Mouse (Mus musculus) intestine, embryonic 16.5 days (tissue): ENCODE data around the gene Tubb4b. TPM values are rescaled to one million over a fixed set of nuclear protein-coding genes. Genes with fewer than 3 reads are reported as not detected.
A peak's percentile ranks its signal among the peaks of the same experiment; 100 is the strongest.

Experiments
- ATAC-seq: fragments of 200-750 bp; cut with Nextera tagmentation; 2 replicates; pipeline ENCODE4 v1.8.0; 2017; ENCODE audit warnings: moderate TSS enrichment, moderate library complexity
- H3K27ac ChIP-seq: fragments of 300-500 bp; sonication (generic); 2 replicates; pipeline ENCODE4 v1.5.1; 2014; ENCODE audit warnings: mild to moderate bottlenecking, low read length
- H3K27me3 ChIP-seq: fragments of 300-500 bp; sonication (generic); replicated peaks from 2 replicates; pipeline ENCODE4 v1.6.1; 2014; ENCODE audit warnings: low read length, control low read depth, mixed read lengths; ENCODE audit not compliant: control insufficient read depth, insufficient read depth
- H3K36me3 ChIP-seq: fragments of 300-500 bp; sonication (generic); 2 replicates; pipeline ENCODE4 v1.6.1; 2014; ENCODE audit warnings: low read length, control low read depth; ENCODE audit not compliant: control insufficient read depth, insufficient read depth
- H3K4me1 ChIP-seq: fragments of 300-500 bp; sonication (generic); 2 replicates; pipeline ENCODE4 v1.6.1; 2014; ENCODE audit warnings: low read length, control low read depth, mixed read lengths; ENCODE audit not compliant: control insufficient read depth, insufficient read depth
- H3K4me2 ChIP-seq: fragments of 300-500 bp; sonication (generic); 2 replicates; pipeline ENCODE4 v1.6.1; 2014; ENCODE audit warnings: low read depth, low read length, control low read depth
- H3K4me3 ChIP-seq: fragments of 300-500 bp; sonication (generic); 2 replicates; pipeline ENCODE4 v1.5.1; 2014; ENCODE audit warnings: mild to moderate bottlenecking, low read length
- H3K9ac ChIP-seq: fragments of 300-500 bp; sonication (generic); 2 replicates; pipeline ENCODE4 v1.6.1; 2014; ENCODE audit warnings: low read depth, low read length
- H3K9me3 ChIP-seq: fragments of 300-500 bp; sonication (generic); 2 replicates; pipeline ENCODE4 v1.6.1; 2016; ENCODE audit warnings: low read length, control low read depth; ENCODE audit not compliant: control insufficient read depth
- WGBS: fragments of 180-500 bp; shearing (Covaris S2); extraction: QIAGEN DNeasy Blood & Tissue Kit; methylation state at CpG from one replicate; pipeline ENCODE4 v1.1.7; 2014; 5-methylcytosine and 5-hydroxymethylcytosine counted together
- polyA plus RNA-seq: library from polyadenylated mRNA; unstranded; fragments of >200 nt; fragmentation: Nextera tagmentation; extraction: Ambion mirVana; gene quantifications from 2 replicates; pipeline ENCODE4 v1.2.1, GENCODE M21; 2015

The Tubb4b gene
- polyA plus RNA-seq, 1 experiment from 2014 or later: 699 TPM

DNA sequence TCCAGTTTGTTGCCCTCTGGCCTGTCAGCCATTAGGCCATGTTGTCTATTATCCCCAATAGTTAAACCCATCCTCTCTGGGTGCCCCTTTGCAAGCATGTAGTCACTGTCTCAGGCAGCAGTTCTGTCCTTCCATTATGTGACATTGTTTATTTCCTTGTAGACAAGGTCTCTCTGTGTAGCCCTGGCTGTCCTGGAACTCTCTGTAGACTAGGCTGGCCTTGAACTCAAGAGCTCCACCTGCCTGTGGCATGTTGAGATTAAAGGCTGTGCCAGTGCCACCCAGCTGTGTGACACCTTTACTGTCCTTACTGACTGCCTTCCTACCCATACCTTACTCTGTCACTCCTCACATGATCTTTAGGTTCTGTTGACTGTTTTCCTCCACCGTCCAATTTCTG, 27.8 kb upstream of the Tubb4b start:
- ATAC-seq: no peak
- H3K27me3 ChIP-seq: no peaks in the 10 kb centered on the region
- H3K36me3 ChIP-seq: peaks cover 8% of the 10 kb centered on the region; the same call in 1 of the 2 replicates
- WGBS: 82% methylated on average over 1 of the region's 1 CpGs
- no peak overlapping the region for H3K4me3 ChIP-seq
- no peak overlapping the region for H3K9ac ChIP-seq
- no peaks in the 10 kb centered on the region for H3K9me3 ChIP-seq
- peaks cover 14% of the 10 kb centered on the region for H3K4me1 ChIP-seq
- H3K4me2 ChIP-seq: no peak overlapping the region
- no peak overlapping the region for H3K27ac ChIP-seq

DNA sequence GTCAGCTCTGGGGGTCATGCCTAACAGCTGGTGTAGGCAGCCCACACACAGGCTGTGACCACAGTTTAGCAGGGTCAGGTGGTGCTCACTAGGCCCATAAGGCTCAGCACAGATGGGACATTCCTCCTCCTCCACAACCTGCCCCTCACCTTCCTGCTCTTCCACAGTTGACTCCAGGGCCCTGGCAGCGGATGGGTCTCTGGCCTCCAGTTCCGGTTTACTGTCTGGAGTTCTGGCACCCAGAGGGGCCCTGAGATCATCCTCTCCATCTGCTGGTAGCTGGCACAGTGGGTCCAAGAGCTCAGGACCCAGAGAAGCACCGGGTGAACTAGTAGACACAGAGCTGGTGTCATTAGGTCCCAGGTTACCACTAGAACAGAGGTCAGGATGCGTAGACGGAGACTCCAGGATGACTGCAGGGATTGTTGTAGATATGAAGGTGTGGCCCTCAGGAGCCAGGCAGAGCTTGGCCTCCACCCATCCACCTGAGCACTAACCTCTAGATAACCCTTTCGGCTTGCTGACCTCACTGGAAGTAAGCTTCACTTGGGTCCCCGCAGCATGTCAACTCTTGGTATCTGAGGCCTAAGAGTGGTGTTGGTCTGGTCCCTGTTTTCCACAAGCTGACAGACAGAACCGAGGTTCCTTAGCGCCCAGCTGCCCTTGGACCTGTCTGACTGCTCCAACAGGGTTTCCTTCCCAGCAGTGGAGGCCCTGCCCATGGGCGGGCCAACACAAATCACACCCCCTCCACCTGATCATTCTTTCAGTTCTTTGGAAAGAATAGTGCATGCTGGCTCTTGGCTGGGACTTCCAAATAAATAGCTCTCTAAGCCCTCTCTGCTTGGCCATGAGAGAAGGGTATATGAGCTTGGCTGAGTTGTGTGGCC, 21.9 kb upstream of the Tubb4b start, which contains the start of gene AL732309.1:
TSS of gene AL732309.1 (minus strand) at position 681 of the 890 bp plus-strand sequence.
- no peaks in the 10 kb centered on the region for H3K9me3 ChIP-seq
- WGBS: 76% methylated on average over 10 of the region's 10 CpGs
- peak within 1 kb of the TSS; percentile 19 for H3K4me3 ChIP-seq
- peak; percentile 73 for ATAC-seq
- H3K36me3 ChIP-seq: peaks cover 12% of the 10 kb centered on the region; the same call in 1 of the 2 replicates
- peak within 1 kb of the TSS; percentile 63 for H3K27ac ChIP-seq
- H3K4me2 ChIP-seq: peak within 1 kb of the TSS; percentile 25; the same call in 1 of the 2 replicates
- peaks cover 19% of the 10 kb centered on the region for H3K4me1 ChIP-seq
- peak within 1 kb of the TSS; percentile 33; the same call in 1 of the 2 replicates for H3K9ac ChIP-seq
- no peaks in the 10 kb centered on the region; the same call in 1 of the 2 replicates for H3K27me3 ChIP-seq

DNA sequence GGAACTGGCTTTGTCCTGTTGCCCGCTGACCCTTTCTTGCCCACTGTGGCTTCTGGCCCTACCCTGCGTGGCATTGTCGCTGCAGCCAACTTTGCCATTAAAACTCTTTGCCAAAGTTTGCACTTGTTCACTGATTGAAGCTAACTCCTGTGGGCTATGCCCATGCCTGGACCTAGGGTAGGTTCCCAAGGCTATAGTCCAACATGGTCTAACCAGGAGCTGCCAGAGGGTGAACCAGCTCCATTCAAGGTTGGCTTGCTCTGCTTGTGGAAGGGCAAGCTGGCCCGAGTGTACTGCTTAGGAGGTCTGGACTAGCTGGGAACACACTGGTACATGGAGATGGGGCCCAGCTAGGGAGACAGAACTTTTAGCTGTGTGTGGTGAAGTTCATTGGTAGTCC, 19.6 kb upstream of the Tubb4b start:
- Histone ChIP-seq H3K27me3 (no peaks in the 10 kb centered on the region; the same call in 1 of the 2 replicates), H3K27ac (no peak overlapping the region), H3K4me3 (no peak overlapping the region), H3K4me2 (no peak overlapping the region), H3K36me3 (0 out of 2 replicates have a peak, but pooled peaks cover 8% of the 10 kb centered on the region), H3K4me1 (peaks cover 33% of the 10 kb centered on the region), H3K9ac (no peak overlapping the region), H3K9me3 (no peaks in the 10 kb centered on the region)
- no peak for ATAC-seq
- 85% methylated on average over 4 of the region's 4 CpGs for WGBS

DNA sequence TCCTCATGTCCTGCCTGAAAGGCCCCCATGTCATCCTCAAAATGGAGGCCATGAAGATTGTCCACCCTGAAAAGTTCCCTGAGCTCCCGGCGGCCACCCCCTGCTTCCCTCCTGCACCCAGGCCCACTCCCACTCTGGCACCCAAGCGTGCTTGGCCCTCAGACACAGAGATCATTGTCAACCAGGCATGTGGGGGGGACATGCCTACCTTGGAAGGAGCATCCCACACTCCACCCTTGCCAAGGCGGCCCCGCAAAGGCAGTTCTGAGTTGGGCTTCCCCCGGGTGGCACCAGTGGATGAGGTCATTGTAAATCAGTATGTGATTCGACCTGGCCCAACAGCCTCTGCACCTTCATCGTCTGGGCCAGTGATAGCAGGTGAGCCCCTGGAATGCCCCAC, 18.8 kb upstream of the Tubb4b start:
- H3K27ac ChIP-seq: no peak overlapping the region
- 73% methylated on average over 8 of the region's 8 CpGs for WGBS
- no peaks in the 10 kb centered on the region for H3K9me3 ChIP-seq
- no peaks in the 10 kb centered on the region; the same call in 1 of the 2 replicates for H3K27me3 ChIP-seq
- peaks cover 33% of the 10 kb centered on the region for H3K4me1 ChIP-seq
- H3K4me3 ChIP-seq: no peak overlapping the region; the same call in 1 of the 2 replicates
- 0 out of 2 replicates have a peak, but pooled peaks cover 7% of the 10 kb centered on the region for H3K36me3 ChIP-seq
- no peak overlapping the region for H3K4me2 ChIP-seq
- no peak for ATAC-seq
- H3K9ac ChIP-seq: no peak overlapping the region

DNA sequence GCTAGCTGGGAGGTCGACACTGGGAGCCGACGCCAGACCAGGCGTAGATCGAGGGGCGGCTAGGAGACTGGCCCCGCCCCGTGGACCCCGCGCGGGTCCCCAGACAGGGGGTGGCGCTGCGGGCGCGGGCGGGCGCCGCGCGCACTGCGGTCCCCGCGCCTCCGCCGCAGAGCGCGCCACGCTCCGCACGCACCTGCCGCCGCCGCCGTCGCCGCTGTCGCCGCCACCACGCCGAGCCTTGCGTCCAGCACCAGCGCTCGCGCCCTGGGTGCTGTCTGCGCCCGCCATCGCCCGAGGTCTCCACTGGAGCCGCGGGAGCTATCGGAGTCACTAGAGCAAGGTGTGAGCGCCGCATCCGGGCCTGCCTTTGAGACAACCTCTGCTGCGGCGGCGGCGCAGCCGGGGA, 17.6 kb upstream of the Tubb4b start, which contains the start of the genes Rnf208 and Cysrt1:
TSS of gene Rnf208 (plus strand) at position 155 of the 406 bp plus-strand sequence.
TSS of gene Cysrt1 (minus strand) at position 352 of the 406 bp plus-strand sequence.
- no peaks in the 10 kb centered on the region for H3K9me3 ChIP-seq
- H3K4me1 ChIP-seq: peaks cover 44% of the 10 kb centered on the region
- peak within 1 kb of the TSS; percentile 62 for H3K4me3 ChIP-seq
- WGBS: under 1% methylated on average over 57 of the region's 59 CpGs
- no peaks in the 10 kb centered on the region; the same call in 1 of the 2 replicates for H3K27me3 ChIP-seq
- peak within 1 kb of the TSS; percentile 76 for H3K9ac ChIP-seq
- no peak for ATAC-seq
- 0 out of 2 replicates have a peak, but pooled peaks cover 4% of the 10 kb centered on the region for H3K36me3 ChIP-seq
- peak within 1 kb of the TSS; percentile 79 for H3K27ac ChIP-seq
- peak within 1 kb of the TSS; percentile 97 for H3K4me2 ChIP-seq

DNA sequence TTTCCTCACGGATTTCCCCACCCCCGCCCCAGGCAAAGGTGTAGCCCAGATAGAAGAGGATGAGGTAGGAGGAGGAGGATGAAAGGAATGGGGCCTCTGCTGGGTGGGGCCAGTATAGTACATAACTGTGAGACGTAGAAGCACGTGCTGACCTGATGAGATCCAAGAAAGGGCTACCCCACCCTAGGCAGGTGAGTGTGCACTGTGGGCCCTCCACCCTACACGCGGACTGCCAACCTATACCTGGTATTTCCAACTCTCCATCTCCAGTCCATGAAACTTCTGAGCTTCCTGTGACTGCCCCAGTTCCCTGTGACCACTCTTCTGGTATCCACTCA, 16.9 kb upstream of the Tubb4b start:
- H3K36me3 ChIP-seq: 0 out of 2 replicates have a peak, but pooled peaks cover 4% of the 10 kb centered on the region
- ATAC-seq: peak; percentile 56
- H3K4me2 ChIP-seq: peak overlapping the region; percentile 97
- WGBS: 15% methylated on average over 6 of the region's 6 CpGs
- H3K4me1 ChIP-seq: peaks cover 45% of the 10 kb centered on the region
- peak overlapping the region; percentile 62 for H3K4me3 ChIP-seq
- peak overlapping the region; percentile 79 for H3K27ac ChIP-seq
- peak overlapping the region; percentile 76; the same call in 1 of the 2 replicates for H3K9ac ChIP-seq
- no peaks in the 10 kb centered on the region; the same call in 1 of the 2 replicates for H3K27me3 ChIP-seq
- no peaks in the 10 kb centered on the region for H3K9me3 ChIP-seq

DNA sequence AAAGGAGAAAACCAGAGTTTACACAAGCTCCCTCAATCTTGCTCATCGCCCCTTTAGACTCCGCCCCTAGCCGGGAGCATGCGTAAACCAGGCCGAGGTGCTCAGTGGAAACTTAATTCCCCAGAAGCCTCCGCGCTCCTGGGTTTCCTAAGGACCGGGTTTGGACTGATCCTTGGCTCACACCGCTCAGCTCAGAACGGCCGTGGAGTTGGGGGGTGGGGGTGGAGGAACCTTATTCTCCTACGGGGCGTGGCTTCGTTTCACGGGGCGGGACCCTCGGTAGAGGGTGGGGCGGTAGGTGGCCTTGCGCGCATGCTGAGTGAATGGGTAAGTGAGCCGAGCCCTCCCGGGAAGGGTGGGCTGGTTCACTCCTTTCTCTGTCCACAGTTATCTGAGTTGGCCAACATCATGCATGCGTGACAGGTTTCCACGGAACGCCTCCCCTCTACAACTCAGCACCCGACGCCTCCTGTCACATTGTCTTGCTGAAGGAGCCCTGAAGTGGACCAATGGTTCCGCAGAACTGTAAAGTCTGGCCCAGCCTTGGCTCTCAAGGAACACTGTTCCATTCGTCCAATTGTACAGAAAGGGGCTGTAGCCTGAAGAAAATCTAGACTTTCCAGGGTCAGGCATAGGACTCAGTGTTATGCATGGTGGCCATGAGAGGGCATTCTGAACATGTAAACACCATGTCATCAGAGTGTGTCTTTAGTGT, 16.4 kb upstream of the Tubb4b start:
- Histone ChIP-seq H3K27ac (peak overlapping the region; percentile 79), H3K4me1 (peaks cover 46% of the 10 kb centered on the region), H3K9ac (peak overlapping the region; percentile 59), H3K36me3 (0 out of 2 replicates have a peak, but pooled peaks cover 3% of the 10 kb centered on the region), H3K9me3 (no peaks in the 10 kb centered on the region), H3K27me3 (no peaks in the 10 kb centered on the region; the same call in 1 of the 2 replicates), H3K4me3 (peak overlapping the region; percentile 62), H3K4me2 (peak overlapping the region; percentile 97)
- ATAC-seq: peak; percentile 71
- 1% methylated on average over 29 of the region's 29 CpGs for WGBS

DNA sequence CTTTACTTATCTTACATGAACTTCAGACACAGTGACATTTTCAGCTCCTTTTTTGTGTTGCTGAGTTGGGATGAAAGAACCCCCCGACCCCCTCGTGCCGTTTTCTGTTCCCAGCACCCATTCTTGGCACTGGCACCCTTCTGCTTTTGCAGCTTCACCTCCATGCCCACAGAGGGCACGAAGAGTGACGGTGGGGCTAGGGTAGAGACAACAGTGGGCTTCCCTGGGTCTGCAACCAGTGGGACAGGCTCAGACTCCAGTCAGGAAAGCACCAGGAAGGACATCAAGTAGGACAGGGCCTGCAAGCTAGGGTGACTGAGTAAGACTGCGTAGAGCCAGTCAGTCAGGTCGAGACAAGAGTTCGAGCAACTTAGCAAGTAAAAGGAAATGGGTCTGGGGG, 15.8 kb upstream of the Tubb4b start:
- peak overlapping the region; percentile 62 for H3K4me3 ChIP-seq
- ATAC-seq: peak; percentile 10
- H3K27ac ChIP-seq: peak overlapping the region; percentile 79
- H3K4me2 ChIP-seq: peak overlapping the region; percentile 97
- H3K4me1 ChIP-seq: peaks cover 47% of the 10 kb centered on the region
- H3K9ac ChIP-seq: peak overlapping the region; percentile 59
- no peaks in the 10 kb centered on the region; the same call in 1 of the 2 replicates for H3K27me3 ChIP-seq
- WGBS: 52% methylated on average over 8 of the region's 8 CpGs
- no peaks in the 10 kb centered on the region for H3K36me3 ChIP-seq
- H3K9me3 ChIP-seq: no peaks in the 10 kb centered on the region

DNA sequence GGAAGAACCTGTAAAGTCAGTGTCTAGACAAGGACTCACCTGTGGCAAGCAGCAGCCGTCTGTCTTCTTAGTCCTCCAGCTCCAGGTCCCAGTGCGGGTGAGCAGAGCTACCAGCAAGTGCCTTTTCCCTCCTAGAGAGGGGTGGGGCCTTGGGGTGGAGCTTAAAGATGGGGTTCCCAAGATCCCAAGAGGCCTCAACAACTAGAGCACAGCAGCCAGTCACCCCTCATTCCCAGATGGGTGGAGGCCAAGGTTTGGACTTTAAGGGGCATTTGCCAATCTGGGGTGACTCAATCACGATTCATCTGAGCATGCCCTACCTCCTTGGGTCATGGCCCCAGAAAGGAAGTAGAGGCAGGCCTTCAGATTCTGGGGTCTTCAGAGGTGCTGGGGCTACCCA, 15.3 kb upstream of the Tubb4b start:
- no peak for ATAC-seq
- Histone ChIP-seq H3K27me3 (no peaks in the 10 kb centered on the region; the same call in 1 of the 2 replicates), H3K27ac (no peak overlapping the region), H3K9me3 (no peaks in the 10 kb centered on the region), H3K4me1 (peaks cover 50% of the 10 kb centered on the region), H3K4me3 (no peak overlapping the region), H3K36me3 (no peaks in the 10 kb centered on the region), H3K9ac (peak overlapping the region; percentile 59; the same call in 1 of the 2 replicates), H3K4me2 (no peak overlapping the region)
- WGBS: 85% methylated on average over 3 of the region's 3 CpGs
